Mouse (Mus musculus) thymus, postnatal 36 days (tissue): ENCODE measurements around the gene Pclo.
"Not testable (repeated sequence)": the region's sequence is repeated elsewhere in the genome, so short reads cannot be mapped to it uniquely, and the experiment has no call there.

Experiments
- DNase-seq, 2 experiments: peaks; one replicate each; pipeline ENCODE4 v3.0.0; 2022; ENCODE audit warnings: mixed read lengths in 2 of 2

The Pclo gene

DNA sequence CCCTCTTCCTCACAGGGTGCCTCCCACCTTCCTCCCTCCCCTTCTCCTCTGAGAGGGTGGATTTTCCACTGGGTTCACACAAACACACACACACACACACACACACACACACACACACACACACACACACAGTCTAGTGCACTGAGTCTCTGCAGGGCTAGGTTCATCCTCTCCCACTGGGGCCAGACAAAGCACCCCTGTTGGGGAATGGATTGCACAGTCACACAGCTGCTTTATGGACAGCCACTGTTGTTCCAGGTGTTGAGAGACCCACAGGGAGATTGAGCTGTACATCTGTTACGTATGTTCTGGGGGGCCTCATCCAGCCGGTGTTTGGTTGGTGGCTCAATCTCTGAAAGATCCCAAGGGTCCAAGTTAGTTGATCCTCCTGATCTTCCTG is 182.0 kb downstream of the Pclo start:
- no peak for DNase-seq

DNA sequence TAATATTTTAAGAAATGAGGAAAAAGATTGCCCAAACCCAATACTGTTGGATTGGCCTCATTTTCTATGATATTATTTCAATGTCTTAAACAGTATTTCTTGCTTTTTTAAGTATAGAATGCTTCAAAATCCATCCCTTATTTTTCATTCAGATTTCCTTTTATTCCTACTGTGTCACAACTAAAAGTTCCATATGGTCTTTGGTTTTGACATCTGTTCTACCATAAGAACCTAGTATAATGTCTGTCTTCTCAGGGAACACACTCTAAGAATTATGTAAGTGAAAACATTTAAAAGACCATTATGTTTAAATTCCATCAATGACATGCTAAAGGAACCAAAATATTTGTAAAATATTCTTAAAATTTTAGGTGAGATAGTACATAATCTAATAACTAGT is 186.2 kb downstream of the Pclo start:
- DNase-seq: no peak

DNA sequence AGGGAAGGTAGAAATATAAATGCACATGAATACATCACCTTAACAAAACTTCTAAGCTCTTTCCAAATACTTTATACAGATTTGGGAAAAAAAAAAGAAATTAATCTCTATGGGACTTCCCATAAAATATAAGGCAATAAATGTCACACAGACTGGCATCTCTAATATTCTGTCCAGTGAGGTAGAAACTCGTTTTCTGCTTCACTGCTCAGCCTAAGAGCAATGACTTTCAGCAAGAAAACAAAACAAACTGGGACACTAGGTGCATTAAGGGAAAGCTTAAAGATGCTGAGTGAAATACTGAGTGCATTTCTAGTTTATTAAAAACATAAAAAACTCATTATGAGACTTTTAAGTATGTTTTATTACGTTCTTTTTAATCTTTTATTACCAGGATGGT is 190.7 kb downstream of the Pclo start:
- no peak for DNase-seq

DNA sequence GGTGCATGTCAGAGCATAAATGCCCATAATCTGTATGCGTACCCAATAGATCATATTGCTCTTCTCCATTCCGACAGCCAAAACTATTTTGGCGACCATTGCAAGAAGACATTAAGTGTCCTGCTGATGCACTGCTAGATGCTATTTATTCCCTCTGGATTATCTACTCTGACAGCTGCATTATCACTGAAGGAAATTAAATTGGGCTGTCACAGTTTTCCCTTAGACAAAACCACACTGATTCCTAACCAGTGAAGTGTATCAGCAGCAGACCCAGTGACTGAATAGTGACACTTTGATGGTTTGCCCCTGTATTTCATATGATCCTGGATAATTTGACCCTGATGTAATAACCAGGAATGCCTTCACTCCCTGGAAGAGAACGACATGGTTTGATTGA is 192.6 kb downstream of the Pclo start:
- DNase-seq: no peak

DNA sequence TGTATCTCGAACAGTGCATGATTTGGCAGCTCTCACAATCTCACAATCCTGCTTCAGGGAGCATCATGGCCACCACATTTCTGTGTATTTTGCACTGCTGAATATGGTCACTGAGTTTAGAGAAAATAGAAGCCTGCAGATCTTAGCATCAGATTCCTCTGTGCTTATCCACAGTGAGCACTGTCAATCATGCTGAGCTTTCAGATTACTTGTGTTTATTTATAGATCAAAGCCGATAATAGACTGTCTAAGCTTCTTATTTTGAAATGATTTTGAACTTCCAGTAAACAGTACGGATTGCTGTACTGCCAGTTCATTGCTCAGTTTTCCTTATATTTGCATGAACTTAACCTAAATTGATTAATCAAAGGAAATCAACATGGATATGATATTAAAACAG is 208.9 kb downstream of the Pclo start:
- DNase-seq: no peak

DNA sequence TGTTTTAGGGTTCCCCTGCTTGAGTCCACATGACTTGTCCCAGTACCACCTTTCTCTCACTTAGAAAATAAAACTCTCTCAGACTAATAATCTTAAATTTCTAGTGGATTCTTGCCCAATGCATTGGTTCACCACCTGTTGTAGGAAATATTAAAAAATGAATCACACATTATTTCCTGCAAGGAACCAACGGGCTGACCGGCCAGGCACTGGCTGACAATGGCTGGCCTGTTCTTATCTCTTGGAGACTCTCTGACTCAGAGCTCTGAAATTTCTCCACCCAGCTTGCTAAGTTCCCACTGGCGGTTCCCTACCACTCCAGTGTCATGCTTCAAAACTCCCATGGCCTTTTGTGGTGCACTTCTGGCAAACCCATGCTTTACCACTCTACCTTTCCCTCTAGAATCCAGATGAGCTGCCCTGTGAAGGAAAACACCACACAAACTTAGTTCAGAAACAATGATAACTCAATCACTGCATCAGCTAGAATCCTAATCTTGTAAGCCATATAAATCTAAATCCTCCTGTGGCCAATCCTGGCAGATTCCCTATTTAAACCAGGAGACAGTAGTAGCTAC is 214.0 kb downstream of the Pclo start:
- DNase-seq: no peak

DNA sequence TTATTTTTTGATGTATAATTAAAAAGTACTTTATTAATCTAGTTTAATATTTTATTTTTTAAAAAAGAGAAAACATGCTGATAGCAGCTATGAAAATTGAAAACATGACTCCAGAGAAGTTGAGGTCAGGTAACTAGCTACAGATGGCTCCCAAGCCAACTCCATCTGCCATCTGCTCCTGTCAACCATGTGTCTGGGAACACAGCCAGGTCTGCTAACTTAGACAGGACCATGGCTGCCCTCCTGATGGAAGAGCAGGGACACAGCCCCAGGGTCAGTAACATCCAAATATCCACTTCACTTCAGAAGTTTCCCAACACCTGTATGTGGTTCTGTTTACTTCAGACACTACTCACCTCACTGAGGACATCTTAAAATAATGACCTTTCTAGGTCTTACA is 236.2 kb downstream of the Pclo start:
- no peak for DNase-seq

DNA sequence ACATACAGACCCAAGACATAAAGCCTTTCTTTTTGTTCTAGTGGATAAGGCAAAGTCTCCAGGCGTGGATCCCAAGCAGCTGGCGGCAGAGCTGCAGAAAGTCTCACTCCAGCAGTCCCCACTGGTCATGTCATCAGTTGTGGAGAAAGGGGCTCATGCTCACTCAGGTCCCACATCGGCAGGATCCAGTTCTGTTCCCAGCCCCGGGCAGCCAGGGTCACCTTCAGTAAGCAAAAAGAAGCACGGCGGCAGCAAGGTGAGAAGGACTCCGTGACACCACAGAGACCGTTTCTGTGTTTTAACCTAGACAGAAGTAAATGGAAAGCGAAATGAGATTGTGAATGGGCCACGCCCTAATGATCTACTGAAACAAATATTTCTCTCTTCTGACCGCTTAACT is 252.0 kb downstream of the Pclo start:
- DNase-seq: no peak

DNA sequence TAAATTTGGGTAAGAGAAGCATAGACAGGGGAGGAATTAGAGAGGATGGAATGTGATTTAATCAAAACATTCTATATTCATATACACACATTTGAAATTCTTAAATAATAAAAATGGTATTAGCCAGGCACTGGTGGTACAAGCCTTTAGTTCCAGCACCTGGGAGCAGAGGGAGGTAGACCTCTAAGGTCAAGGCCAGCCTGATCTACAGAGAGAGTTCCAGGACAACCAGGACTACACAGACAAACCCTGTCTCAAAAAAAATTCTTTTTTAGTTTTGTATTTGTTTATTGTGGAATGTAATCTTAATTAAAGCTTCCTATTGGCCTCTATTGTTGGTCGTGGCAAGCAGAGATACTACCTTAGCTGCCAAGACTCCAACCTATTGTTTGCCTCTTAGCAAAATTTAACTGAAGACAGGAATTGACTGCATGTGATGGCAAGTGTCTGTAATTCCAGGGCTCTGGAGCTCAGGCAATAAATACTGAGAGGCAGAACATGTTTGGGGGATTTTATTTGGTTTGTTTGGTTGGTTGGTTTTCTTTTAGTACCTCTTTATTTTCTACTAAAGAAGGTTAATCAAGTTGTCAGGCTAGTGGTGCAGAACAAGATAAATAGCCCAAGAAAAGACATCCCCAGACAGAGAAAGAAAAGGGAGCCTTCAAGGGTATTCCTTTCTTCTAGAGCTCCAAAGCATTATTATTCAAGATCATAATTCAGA is 267.8 kb downstream of the Pclo start:
- DNase-seq: no peak

DNA sequence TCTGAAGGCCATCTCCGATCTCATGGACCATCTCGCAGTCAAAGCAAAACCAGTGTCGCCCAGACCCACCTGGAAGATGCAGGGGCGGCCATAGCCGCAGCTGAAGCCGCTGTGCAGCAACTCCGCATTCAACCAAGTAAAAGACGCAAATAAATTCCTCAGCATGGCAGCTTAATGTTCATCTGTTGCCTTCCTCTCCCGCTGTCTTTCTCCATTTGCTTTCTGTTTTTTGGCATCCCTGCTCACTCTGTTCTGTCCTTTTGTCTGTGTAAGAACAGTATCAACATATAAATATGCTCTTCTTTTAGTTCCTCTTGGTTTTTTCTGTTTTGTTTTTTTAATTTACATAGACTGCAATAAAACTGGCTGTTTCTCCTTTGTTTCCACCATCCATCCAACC is 279.2 kb downstream of the Pclo start:
- DNase-seq: no peak

DNA sequence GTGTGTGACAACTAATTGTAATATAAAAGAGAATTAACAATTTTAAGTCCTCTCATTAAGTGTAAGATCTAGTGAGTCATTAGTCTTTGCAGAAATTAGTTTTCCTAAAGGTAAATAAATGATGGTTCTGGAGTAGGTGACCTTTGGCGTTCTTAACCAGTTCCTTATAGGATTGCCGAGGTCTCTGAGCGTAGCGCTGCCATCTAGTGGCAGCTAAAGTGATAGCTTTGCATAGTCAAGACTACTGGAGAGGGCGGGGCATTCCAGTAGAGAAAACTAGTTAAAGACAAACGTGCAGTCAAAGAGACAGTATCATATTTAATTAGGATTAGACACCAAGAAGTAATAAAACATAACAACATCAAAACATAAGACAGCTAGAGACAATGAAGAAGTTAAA is 292.4 kb downstream of the Pclo start:
- no peak for DNase-seq

DNA sequence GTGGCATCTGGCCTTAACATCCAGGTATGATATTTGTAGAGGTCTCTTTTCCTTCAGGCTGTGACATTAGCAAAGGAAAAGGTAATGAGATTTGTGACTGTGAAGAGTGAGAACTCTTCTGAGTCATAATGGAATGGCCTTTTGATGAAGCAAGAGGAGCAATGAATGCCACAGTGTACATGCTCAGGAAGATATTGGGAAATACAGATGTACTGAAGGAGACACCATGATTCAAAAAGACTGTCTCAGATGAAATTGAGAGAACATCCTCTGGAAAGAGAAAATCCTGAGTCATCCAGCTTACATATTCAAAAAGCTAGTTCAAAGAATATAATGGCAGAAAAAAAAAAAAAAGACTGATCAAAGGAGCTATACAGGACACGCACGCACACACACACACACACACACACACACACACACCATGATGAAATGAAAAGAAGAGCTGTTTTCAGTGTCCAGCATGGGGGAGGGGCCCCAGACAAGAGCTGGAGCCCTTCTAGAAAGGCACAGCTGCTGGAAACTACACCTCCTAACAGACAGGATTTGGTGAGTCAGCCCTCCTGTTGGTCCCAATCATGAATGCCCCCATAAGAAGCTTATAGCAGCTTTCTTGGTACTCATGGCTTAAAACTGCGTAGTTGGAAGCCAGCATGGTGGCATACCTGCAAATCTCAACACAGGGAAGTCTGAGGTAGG is 318.6 kb downstream of the Pclo start:
- DNase-seq: no peak

DNA sequence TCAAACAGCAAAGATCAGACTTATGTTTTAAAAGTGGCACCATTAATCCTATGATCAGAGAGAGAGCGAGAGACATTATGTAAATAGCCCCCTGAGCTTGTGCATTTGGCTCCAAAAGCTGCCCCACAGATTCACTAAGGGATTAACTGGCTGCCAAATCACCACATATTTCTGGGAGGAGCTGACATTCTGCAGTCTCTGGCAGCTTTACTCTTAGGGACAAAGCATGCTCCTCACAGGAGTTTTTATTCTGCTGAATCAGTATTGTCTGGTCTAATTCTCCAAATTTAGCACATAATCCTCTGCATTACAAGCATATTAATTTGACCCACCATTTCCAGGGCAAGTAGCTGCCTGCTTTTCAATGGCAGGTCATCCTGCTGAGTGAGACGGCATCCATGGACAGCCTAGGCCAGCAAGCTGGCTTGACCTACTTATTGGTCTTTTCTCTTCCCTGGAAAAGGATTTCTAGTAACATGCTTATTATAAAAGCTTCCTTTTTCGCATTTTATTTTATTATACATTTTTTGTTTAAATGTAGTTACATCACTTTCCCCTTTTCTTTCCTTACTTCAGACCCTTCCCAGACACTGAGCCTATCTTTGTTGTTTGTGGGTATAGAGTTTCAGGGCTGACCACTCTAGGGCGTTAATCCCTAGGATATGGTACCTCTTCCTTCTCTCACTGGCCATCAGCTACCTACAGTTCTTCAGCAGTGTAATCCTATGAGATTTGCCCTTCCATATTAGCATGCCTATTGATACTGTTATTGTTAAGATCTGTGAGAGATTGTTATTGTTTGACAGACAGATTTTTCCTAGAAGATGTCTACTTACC is 319.7 kb downstream of the Pclo start:
- DNase-seq: no peak

DNA sequence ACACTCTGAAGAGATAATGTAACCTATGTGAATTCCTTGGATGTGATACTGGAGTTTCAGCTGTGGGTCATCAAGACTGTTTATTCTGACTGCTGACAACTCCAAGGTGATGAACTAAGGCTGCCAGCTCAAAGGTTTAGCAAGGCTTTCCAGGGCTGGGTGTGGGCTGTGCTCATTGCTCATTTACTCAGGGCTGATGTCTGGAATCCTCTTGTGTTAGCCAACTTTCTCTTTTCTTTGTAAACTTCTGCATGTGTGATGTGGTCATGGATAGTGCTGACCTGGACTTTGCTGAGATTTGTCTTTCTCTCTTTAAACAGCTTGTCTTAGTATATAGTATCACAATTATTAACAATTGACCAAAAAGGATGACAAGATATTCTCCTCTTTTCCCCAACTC is 338.9 kb downstream of the Pclo start:
- DNase-seq: no peak

DNA sequence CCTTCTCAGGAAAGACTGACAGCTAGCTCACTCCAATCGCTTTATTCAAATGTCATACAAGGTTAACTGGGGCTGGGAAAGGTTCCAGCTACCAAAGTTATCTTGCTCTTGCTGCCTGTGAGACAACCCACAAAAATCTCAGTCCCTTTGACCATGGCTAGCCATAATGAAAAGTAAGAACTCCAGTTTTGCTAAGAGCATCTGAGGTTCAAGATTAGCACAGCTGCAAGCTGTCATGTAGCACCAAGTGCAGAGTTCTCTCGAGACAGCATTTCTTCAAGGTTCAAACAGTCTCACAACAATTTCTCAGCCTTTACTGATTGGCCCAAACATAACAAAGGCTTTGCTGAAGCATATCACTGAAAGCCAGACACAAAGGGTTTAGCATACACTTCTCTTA is 370.6 kb downstream of the Pclo start:
- not testable (repeated sequence) for DNase-seq

DNA sequence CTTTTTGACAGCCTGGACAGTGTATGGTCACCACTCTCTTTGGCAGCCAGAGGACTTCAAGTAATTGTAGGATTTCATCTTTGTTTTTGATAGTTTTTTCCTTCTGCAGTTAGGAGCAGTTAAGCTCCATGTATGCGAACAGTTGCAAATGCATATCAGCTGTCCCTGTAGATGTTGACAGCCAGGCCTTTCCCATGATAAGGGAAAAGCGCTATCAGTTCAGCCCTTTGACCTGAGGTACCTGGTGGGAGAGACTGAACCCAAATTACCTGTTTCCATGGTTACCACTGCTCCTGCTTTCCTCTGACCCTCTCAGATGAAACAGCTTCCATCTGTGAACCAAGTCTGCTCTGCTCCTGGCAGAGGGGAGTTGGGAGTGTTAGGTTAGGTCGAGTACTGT is 377.5 kb downstream of the Pclo start:
- no peak for DNase-seq

DNA sequence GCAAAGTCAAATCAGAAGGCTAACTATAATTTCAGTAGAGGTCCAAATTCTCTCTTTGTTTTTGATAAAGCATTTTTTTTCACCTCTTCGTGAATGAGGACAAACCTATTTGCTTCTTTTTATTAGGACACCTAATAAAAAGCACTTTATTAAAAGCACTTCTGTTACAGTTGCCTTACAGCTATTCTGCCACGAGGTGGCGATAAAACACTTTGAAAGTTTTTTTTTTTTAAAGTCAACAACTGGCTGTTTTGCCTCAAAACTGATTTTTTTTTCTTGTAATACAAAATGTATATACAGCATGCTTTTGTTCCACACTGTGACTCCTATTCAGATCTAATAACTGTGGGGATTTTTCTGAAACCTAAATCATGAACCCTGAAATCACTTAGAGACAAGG is 388.8 kb downstream of the Pclo start:
- DNase-seq: not testable (repeated sequence)
